Mouse (Mus musculus) embryonic facial prominence, embryonic 13.5 days (tissue): ENCODE measurements at regions not wholly inside any gene's neighbourhood (a gene's known extent, or its start where the extent isn't known, plus 50 kb on each side); places are given as distances from the start of the nearest gene placed in this dataset.

Experiments
- ATAC-seq: fragments of 200-750 bp; cut with Nextera tagmentation; 2 replicates; pipeline ENCODE4 v1.8.0; 2017; ENCODE audit warnings: low read depth; ENCODE audit not compliant: insufficient number of reproducible peaks, insufficient read depth, low FRiP score, low TSS enrichment
- H3K27ac ChIP-seq: fragments of 300-500 bp; sonication (generic); 2 replicates; pipeline ENCODE4 v1.5.1; 2015; ENCODE audit warnings: moderate library complexity, mild to moderate bottlenecking, inconsistent platforms
- H3K27me3 ChIP-seq: fragments of 300-500 bp; sonication (generic); 2 replicates; pipeline ENCODE4 v1.6.1; 2015; ENCODE audit warnings: mild to moderate bottlenecking, inconsistent platforms
- H3K36me3 ChIP-seq: fragments of 300-500 bp; sonication (generic); 2 replicates; pipeline ENCODE4 v1.6.1; 2015; ENCODE audit warnings: mild to moderate bottlenecking, inconsistent platforms
- H3K4me1 ChIP-seq: fragments of 300-500 bp; sonication (generic); 2 replicates; pipeline ENCODE4 v1.6.1; 2015; ENCODE audit warnings: inconsistent platforms
- H3K4me2 ChIP-seq: fragments of 300-500 bp; sonication (generic); 2 replicates; pipeline ENCODE4 v1.6.1; 2015; ENCODE audit warnings: moderate library complexity, mild to moderate bottlenecking, inconsistent platforms
- H3K4me3 ChIP-seq: fragments of 300-500 bp; sonication (generic); 2 replicates; pipeline ENCODE4 v1.5.1; 2015; ENCODE audit warnings: mild to moderate bottlenecking, inconsistent platforms
- H3K9ac ChIP-seq: fragments of 300-500 bp; sonication (generic); 2 replicates; pipeline ENCODE4 v1.6.1; 2015; ENCODE audit warnings: mild to moderate bottlenecking, inconsistent platforms
- H3K9me3 ChIP-seq: fragments of 300-500 bp; sonication (generic); 2 replicates; pipeline ENCODE4 v1.6.1; 2016; ENCODE audit warnings: inconsistent platforms
- WGBS: fragments of 180-500 bp; shearing (Covaris S2); methylation state at CpG from one replicate; pipeline ENCODE4 v1.1.7; 2015; ENCODE audit warnings: mixed read lengths; 5-methylcytosine and 5-hydroxymethylcytosine counted together

GRCm38 (mm10) chr2:173456924-173457623 lies 65.3 kb upstream of the 1700021F07Rik start:
- Histone ChIP-seq H3K9me3 (0 out of 2 replicates have a peak, but pooled peaks cover 6% of the 10 kb centered on the region), H3K27me3 (no peaks in the 10 kb centered on the region), H3K4me2 (no peak overlapping the region), H3K27ac (no peak overlapping the region), H3K4me1 (peaks cover 1% of the 10 kb centered on the region; the same call in 1 of the 2 replicates), H3K36me3 (no peaks in the 10 kb centered on the region), H3K4me3 (no peak overlapping the region), H3K9ac (no peak overlapping the region)
- ATAC-seq = no peak
- 88% methylated on average over 9 of the region's 9 CpGs for WGBS

DNA sequence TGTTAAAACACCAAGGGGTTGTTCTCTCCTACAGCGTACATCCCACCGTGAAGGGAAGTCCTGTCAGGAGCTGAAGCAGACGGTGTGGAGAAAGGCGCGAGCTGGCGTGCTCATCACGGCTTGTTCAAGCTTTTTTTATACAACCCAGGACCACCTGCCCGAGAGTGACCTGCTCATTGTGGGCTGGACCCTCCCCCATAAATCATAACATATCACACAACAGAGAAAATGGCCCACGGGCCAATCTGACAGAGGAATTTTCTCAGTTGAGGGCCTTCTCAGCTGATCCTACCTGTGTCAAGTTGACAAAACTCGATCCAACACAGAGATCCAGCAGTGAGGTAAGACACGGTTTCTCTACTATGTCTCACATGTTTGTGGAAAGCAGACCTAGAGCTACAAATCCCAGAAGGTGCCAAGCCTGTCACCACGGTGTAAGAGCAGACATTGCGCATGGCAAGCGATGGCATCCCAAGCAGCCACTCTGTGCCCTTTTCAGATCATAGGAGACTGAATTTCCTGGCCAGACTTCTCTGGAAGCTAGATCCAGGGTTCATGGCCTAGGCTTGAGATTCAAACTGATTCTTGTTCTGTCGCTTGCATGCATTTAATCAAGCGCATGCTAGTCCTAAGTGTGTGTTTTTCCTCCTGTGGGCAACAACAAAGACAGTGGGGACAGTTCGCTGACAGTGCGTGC lies 64.6 kb upstream of the 1700021F07Rik start:
- Histone ChIP-seq H3K4me3 (no peak overlapping the region), H3K9ac (no peak overlapping the region), H3K27ac (no peak overlapping the region), H3K4me1 (no peaks in the 10 kb centered on the region), H3K4me2 (no peak overlapping the region), H3K27me3 (no peaks in the 10 kb centered on the region), H3K36me3 (no peaks in the 10 kb centered on the region), H3K9me3 (0 out of 2 replicates have a peak, but pooled peaks cover 6% of the 10 kb centered on the region)
- 89% methylated on average over 18 of the region's 18 CpGs for WGBS
- no peak for ATAC-seq

DNA sequence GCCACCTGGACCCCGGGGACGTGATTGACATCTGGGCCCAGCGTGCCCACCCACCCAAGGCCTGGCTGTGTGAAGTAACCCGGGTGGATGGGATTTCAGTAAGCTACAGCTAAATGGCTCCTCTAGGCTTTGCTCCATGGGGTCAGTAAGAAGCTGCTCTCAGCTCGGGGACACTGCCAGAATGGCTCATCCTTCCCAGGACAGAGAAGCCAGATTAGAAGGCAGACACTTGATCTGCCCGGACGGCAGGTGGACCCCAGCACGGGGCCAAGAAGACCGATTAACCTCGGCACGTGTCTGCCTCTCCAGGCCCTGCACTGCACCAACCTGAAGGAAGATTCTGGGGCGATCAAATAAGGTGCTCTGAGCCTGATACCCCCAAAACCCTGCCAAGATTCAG lies 63.5 kb upstream of the 1700021F07Rik start:
- Histone ChIP-seq H3K4me3 (no peak overlapping the region), H3K27me3 (no peaks in the 10 kb centered on the region), H3K9me3 (0 out of 2 replicates have a peak, but pooled peaks cover 6% of the 10 kb centered on the region), H3K9ac (no peak overlapping the region), H3K27ac (no peak overlapping the region), H3K36me3 (no peaks in the 10 kb centered on the region), H3K4me1 (no peaks in the 10 kb centered on the region), H3K4me2 (no peak overlapping the region)
- 81% methylated on average over 12 of the region's 12 CpGs for WGBS
- ATAC-seq = no peak

DNA sequence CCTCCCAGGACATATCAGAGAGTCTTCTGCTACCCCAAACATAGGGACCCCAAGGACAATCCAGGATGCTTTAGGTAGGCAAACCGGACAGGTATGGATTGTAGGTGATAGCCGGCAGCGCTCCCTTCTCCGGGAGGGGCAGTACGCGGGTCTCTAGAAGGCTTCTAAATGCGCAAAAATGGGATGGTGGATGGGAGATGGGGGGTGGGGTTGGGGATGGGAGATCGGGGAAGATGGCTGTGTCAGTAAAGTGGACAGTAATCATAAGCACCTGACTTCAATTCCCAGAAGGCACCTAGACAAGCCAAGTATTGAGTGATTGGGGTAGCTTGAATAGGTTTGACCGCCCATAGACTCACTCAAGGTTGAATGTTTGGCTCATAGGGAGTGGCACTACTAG lies 59.1 kb upstream of the 1700021F07Rik start:
- Histone ChIP-seq H3K4me2 (no peak overlapping the region), H3K4me1 (no peaks in the 10 kb centered on the region)

DNA sequence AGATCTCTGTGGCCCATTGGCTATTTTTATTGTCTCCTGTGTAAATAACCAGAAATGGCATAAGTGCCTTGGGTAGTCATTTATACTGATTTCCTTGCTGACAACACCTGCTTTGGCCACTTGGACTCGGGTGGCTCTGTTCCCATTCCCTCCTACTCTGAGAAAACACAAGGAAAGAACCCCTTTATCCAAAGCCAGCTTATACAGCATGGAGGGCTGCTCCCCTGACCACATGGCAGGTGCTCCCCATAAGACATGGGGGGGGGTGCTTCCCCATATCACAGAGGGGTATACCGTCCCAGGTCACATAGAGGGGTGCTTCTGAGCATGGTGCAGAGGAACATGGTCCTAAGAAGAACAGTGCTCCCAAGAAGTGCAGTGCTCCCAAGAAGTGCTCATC lies 57.8 kb upstream of the 1700021F07Rik start:
- Histone ChIP-seq H3K36me3 (no peaks in the 10 kb centered on the region), H3K4me2 (no peak overlapping the region), H3K4me1 (no peaks in the 10 kb centered on the region), H3K9ac (no peak overlapping the region), H3K9me3 (no peaks in the 10 kb centered on the region), H3K27ac (no peak overlapping the region), H3K27me3 (no peaks in the 10 kb centered on the region), H3K4me3 (no peak overlapping the region)
- ATAC-seq = no peak
- 85% methylated on average over 2 of the region's 2 CpGs for WGBS

More for the DNA sequence above, 59.1 kb upstream of the 1700021F07Rik start:
- Histone ChIP-seq H3K4me3 (no peak overlapping the region), H3K27ac (no peak overlapping the region), H3K36me3 (no peaks in the 10 kb centered on the region), H3K9me3 (no peaks in the 10 kb centered on the region), H3K9ac (no peak overlapping the region), H3K27me3 (no peaks in the 10 kb centered on the region)
- no peak for ATAC-seq
- WGBS = 93% methylated on average over 9 of the region's 9 CpGs

DNA sequence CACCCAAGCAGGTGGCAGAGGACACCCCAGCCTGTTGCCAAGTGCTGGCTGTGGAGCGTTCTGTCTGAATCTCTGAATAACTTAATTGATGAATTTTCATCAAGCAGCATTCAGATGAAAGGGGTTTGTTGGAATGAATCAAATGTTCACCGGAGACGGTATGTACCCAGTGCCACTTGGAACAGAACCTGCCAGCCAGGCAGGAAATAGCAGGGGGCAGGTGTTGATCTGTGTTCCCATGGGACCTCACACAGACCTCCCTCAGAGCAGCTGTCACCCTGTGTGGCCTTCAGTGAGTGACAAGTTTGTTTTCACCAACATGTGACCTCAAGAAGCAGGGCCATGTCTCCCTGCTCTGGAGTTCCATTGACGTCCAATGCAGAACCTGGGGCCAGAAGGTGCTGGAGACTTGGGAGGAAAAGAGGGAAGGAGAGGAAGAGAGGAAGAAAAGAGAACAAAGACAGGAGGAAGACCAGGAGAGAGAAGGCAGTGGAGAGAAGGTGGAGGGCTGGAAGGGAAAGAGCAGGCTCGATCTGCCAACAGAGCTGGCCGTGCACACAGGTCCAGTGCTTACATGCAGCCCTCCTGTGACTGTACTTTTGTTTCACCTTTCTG lies 57.3 kb upstream of the 1700021F07Rik start:
- no peaks in the 10 kb centered on the region for H3K36me3 ChIP-seq
- H3K9ac ChIP-seq = no peak overlapping the region
- no peaks in the 10 kb centered on the region for H3K27me3 ChIP-seq
- no peak overlapping the region for H3K27ac ChIP-seq
- WGBS = 80% methylated on average over 6 of the region's 6 CpGs
- no peaks in the 10 kb centered on the region for H3K9me3 ChIP-seq
- no peak for ATAC-seq
- no peak overlapping the region for H3K4me2 ChIP-seq
- H3K4me1 ChIP-seq = no peaks in the 10 kb centered on the region
- no peak overlapping the region for H3K4me3 ChIP-seq

- Histone ChIP-seq H3K27ac (no peak overlapping the region), H3K36me3 (no peaks in the 10 kb centered on the region), H3K9ac (no peak overlapping the region), H3K4me1 (0 out of 2 replicates have a peak, but pooled peaks cover 3% of the 10 kb centered on the region), H3K9me3 (no peaks in the 10 kb centered on the region), H3K4me2 (no peak overlapping the region), H3K4me3 (no peak overlapping the region), H3K27me3 (no peaks in the 10 kb centered on the region)
- no peak for ATAC-seq
- 91% methylated on average over 3 of the region's 3 CpGs for WGBS
Measured at GRCm38 (mm10) chr2:173468136-173468535, 54.2 kb upstream of the 1700021F07Rik start.

DNA sequence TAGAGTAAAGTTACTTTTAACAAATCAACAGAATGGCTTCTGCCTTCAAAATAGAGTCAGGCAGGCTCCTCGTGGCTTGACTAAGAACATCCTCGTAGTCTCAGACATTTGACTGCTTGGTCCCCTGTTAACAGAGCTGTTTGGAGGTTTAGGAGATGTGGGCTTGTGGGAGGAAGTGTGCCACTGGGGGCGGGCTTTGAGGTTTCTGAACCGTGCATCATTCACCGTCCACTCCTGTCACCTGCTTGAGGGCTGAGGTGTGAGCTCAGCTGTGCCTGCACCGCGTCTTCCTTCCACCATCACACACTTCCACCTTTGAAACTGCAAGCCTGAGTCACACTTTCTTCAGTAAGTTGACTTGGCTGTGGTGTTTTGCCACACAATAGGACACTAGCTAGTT lies 52.6 kb upstream of the 1700021F07Rik start:
- no peaks in the 10 kb centered on the region for H3K36me3 ChIP-seq
- ATAC-seq = no peak
- no peak overlapping the region for H3K4me3 ChIP-seq
- H3K9ac ChIP-seq = no peak overlapping the region
- H3K27me3 ChIP-seq = no peaks in the 10 kb centered on the region
- H3K27ac ChIP-seq = no peak overlapping the region; the same call in 1 of the 2 replicates
- no peak overlapping the region for H3K4me2 ChIP-seq
- no peaks in the 10 kb centered on the region for H3K9me3 ChIP-seq
- H3K4me1 ChIP-seq = 0 out of 2 replicates have a peak, but pooled peaks cover 3% of the 10 kb centered on the region
- 73% methylated on average over 7 of the region's 7 CpGs for WGBS
